Mouse (Mus musculus): Measurements from ENCODE around the gene Phf8. TPM values are rescaled to one million over a fixed set of nuclear protein-coding genes. Genes with fewer than 3 reads are reported as not detected.
"Not testable (repeated sequence)": the region's sequence is repeated elsewhere in the genome, so short reads cannot be mapped to it uniquely, and the experiment has no call there.

Gene Phf8
- 10 to 100 TPM; 29.4 to 35.5 TPM for total RNA-seq (2021)

- peak; percentile 92 to 93 for DNase-seq
Measured at GRCm38 (mm10) chrX:151520458-151521322, at the start of gene Phf8. TSS of gene Phf8 (plus strand) at chrX:151520672.

GRCm38 (mm10) chrX:151488128-151488527 is 32.3 kb upstream of the Phf8 start:
- DNase-seq, result no peak

- not testable (repeated sequence) for DNase-seq
Measured at GRCm38 (mm10) chrX:151493269-151493668, 27.2 kb upstream of the Phf8 start.

GRCm38 (mm10) chrX:151496596-151496995 is 23.9 kb upstream of the Phf8 start:
- no peak for DNase-seq

- no peak for DNase-seq
Measured at GRCm38 (mm10) chrX:151508536-151508935, 11.9 kb upstream of the Phf8 start.

GRCm38 (mm10) chrX:151509906-151510305 is 10.6 kb upstream of the Phf8 start:
- no peak for DNase-seq

- DNase-seq, result no peak
Measured at GRCm38 (mm10) chrX:151513066-151513465, 7.4 kb upstream of the Phf8 start.

- no peak for DNase-seq
Measured at GRCm38 (mm10) chrX:151513694-151514093, 6.8 kb upstream of the Phf8 start.

- DNase-seq, result no peak
Measured at GRCm38 (mm10) chrX:151518181-151518580, 2.3 kb upstream of the Phf8 start.

GRCm38 (mm10) chrX:151520127-151520457 is 380 bp upstream of the Phf8 start:
- DNase-seq, result no peak

- DNase-seq, result peak; percentile 2 to 6
Measured at GRCm38 (mm10) chrX:151521786-151522522, 1.5 kb downstream of the Phf8 start.

- no peak for DNase-seq
Measured at GRCm38 (mm10) chrX:151553356-151553755, 32.9 kb downstream of the Phf8 start.

- DNase-seq, result no peak
Measured at GRCm38 (mm10) chrX:151575166-151575565, 54.7 kb downstream of the Phf8 start.

- no peak for DNase-seq
Measured at GRCm38 (mm10) chrX:151643386-151643785, 122.9 kb downstream of the Phf8 start.

- DNase-seq, result no peak
Measured at GRCm38 (mm10) chrX:151653744-151654143, 133.3 kb downstream of the Phf8 start.

GRCm38 (mm10) chrX:151674492-151675171 is 154.2 kb downstream of the Phf8 start:
- DNase-seq, result no peak

Other genes starting within 250 kb of the Phf8 start
- gene Fam120c, start 176.5 kb upstream of the Phf8 start, total RNA-seq (2021), result 10 to 100 TPM; 47.3 to 48.5 TPM